Mouse (Mus musculus) bone marrow macrophage, adult 2 months (primary cell): ENCODE data around the gene Esrra. TPM values are rescaled to one million over a fixed set of nuclear protein-coding genes. Genes with fewer than 3 reads are reported as not detected.
A peak's percentile ranks its signal among the peaks of the same experiment; 100 is the strongest.

ENCODE experiments used
- H3K27ac ChIP-seq: 2 replicates; pipeline ENCODE4 v1.5.1; 2012; ENCODE audit warnings: low read depth, low read length; ENCODE audit not compliant: insufficient read depth
- H3K4me1 ChIP-seq: 2 replicates; pipeline ENCODE4 v1.6.1; 2012; ENCODE audit warnings: low read length; ENCODE audit not compliant: control insufficient read depth, insufficient read depth
- H3K4me3 ChIP-seq: 2 replicates; pipeline ENCODE4 v1.5.1; 2012; ENCODE audit warnings: mild to moderate bottlenecking, low read length, moderate library complexity; ENCODE audit not compliant: insufficient read depth
- CTCF ChIP-seq: IDR thresholded peaks from 2 replicates; pipeline ENCODE4 v1.5.1; 2012; ENCODE audit warnings: low read depth, mild to moderate bottlenecking, low read length, moderate library complexity
- POLR2A ChIP-seq: IDR thresholded peaks from 2 replicates; pipeline ENCODE4 v1.6.1; 2012; ENCODE audit warnings: mild to moderate bottlenecking, low read depth, low read length, borderline replicate concordance
- polyA plus RNA-seq: library from polyadenylated mRNA; stranded (reverse); fragments of >200 nt; gene quantifications from 2 replicates; pipeline ENCODE4 v1.2.4, GENCODE M21; 2012; ENCODE audit not compliant: missing spikeins, insufficient read depth, insufficient read length

The Esrra gene
- polyA plus RNA-seq: 35.3 and 41.6 TPM in 2 replicates

- TF ChIP-seq POLR2A (no peak), CTCF (no peak)
- H3K4me1 ChIP-seq: peaks cover 18% of the 10 kb centered on the region
These were observed at the start of gene Esrra for GRCm38 (mm10) chr19:6921647-6922567. Gene Esrra (minus strand): TSS chr19:6921813.

GRCm38 (mm10) chr19:6970460-6971085 lies 49.0 kb upstream of the Esrra start:
- Histone ChIP-seq H3K4me3 (no peak overlapping the region), H3K27ac (no peak overlapping the region), H3K4me1 (peaks cover 22% of the 10 kb centered on the region)
- TF ChIP-seq POLR2A (no peak), CTCF (no peak)

More at GRCm38 (mm10) chr19:6921647-6922567, at the start of gene Esrra:
- H3K27ac ChIP-seq: peak within 1 kb of the TSS; percentile 81
- peak within 1 kb of the TSS; percentile 88 for H3K4me3 ChIP-seq

GRCm38 (mm10) chr19:6969665-6970381 lies 48.2 kb upstream of the Esrra start:
- H3K4me1 ChIP-seq: peaks cover 22% of the 10 kb centered on the region
- no peak overlapping the region for H3K27ac ChIP-seq
- peak overlapping the region; percentile 76 for H3K4me3 ChIP-seq
- no peak for TF ChIP-seq POLR2A
- peak; percentile 63 for TF ChIP-seq CTCF

GRCm38 (mm10) chr19:6969291-6969664 lies 47.7 kb upstream of the Esrra start:
- peaks cover 22% of the 10 kb centered on the region for H3K4me1 ChIP-seq
- TF ChIP-seq CTCF (no peak), POLR2A (no peak)
- peak overlapping the region; percentile 76 for H3K4me3 ChIP-seq
- H3K27ac ChIP-seq: no peak overlapping the region

- TF ChIP-seq CTCF (no peak), POLR2A (no peak)
- Histone ChIP-seq H3K4me3 (peak overlapping the region; percentile 76), H3K27ac (peak overlapping the region; percentile 22; the same call in 1 of the 2 replicates), H3K4me1 (peaks cover 18% of the 10 kb centered on the region)
These were observed 47.1 kb upstream of the Esrra start for GRCm38 (mm10) chr19:6968491-6969271.

GRCm38 (mm10) chr19:6956461-6956860 lies 34.8 kb upstream of the Esrra start:
- Histone ChIP-seq H3K4me1 (peaks cover 7% of the 10 kb centered on the region), H3K27ac (no peak overlapping the region), H3K4me3 (no peak overlapping the region)
- no peak for TF ChIP-seq CTCF
- no peak for TF ChIP-seq POLR2A

GRCm38 (mm10) chr19:6955424-6955823 lies 33.8 kb upstream of the Esrra start:
- no peak for TF ChIP-seq POLR2A
- no peak for TF ChIP-seq CTCF
- Histone ChIP-seq H3K4me3 (no peak overlapping the region), H3K27ac (no peak overlapping the region), H3K4me1 (peaks cover 7% of the 10 kb centered on the region)

- H3K4me1 ChIP-seq: peaks cover 14% of the 10 kb centered on the region
These were observed 32.4 kb upstream of the Esrra start for GRCm38 (mm10) chr19:6954046-6954445.

GRCm38 (mm10) chr19:6952712-6953037 lies 31.1 kb upstream of the Esrra start:
- Histone ChIP-seq H3K4me3 (peak overlapping the region; percentile 76), H3K27ac (peak overlapping the region; percentile 91), H3K4me1 (peaks cover 18% of the 10 kb centered on the region)

More at GRCm38 (mm10) chr19:6954046-6954445, 32.4 kb upstream of the Esrra start:
- Histone ChIP-seq H3K27ac (no peak overlapping the region), H3K4me3 (no peak overlapping the region)
- no peak for TF ChIP-seq CTCF

More at GRCm38 (mm10) chr19:6952712-6953037, 31.1 kb upstream of the Esrra start:
- no peak for TF ChIP-seq POLR2A
- no peak for TF ChIP-seq CTCF
